Mouse (Mus musculus) forebrain, embryonic 11.5 days (tissue): Measurements from ENCODE around the gene Mob3b. TPM values are rescaled to one million over a fixed set of nuclear protein-coding genes. Genes with fewer than 3 reads are reported as not detected.

Experiments used
- ATAC-seq: fragments of 200-750 bp; cut with Nextera tagmentation; replicated peaks from 2 replicates; pipeline ENCODE4 v1.8.0; 2017; ENCODE audit warnings: moderate TSS enrichment; ENCODE audit not compliant: low FRiP score
- DNase-seq: peaks from one replicate; pipeline ENCODE4 v3.0.0-alpha.2; 2017; ENCODE audit warnings: low spot score
- H3K27ac ChIP-seq: fragments of 300-500 bp; sonication (generic); 2 replicates; pipeline ENCODE4 v1.5.1; 2014; ENCODE audit warnings: low read depth, low read length
- H3K27me3 ChIP-seq: fragments of 300-500 bp; sonication (generic); 2 replicates; pipeline ENCODE4 v1.6.1; 2014; ENCODE audit warnings: mild to moderate bottlenecking, low read length, mixed read lengths; ENCODE audit not compliant: control insufficient read depth, insufficient read depth
- H3K36me3 ChIP-seq: fragments of 300-500 bp; sonication (generic); 2 replicates; pipeline ENCODE4 v1.6.1; 2014; ENCODE audit warnings: mild to moderate bottlenecking, low read length, moderate library complexity, mixed read lengths; ENCODE audit not compliant: control insufficient read depth, insufficient read depth
- H3K4me1 ChIP-seq: fragments of 300-500 bp; sonication (generic); replicated peaks from 2 replicates; pipeline ENCODE4 v1.6.1; 2014; ENCODE audit warnings: low read length, mixed read lengths; ENCODE audit not compliant: control insufficient read depth, insufficient read depth
- H3K4me2 ChIP-seq: fragments of 300-500 bp; sonication (generic); 2 replicates; pipeline ENCODE4 v1.6.1; 2014; ENCODE audit warnings: low read depth, mild to moderate bottlenecking, low read length, moderate library complexity, mixed read lengths; ENCODE audit not compliant: severe bottlenecking
- H3K4me3 ChIP-seq: fragments of 300-500 bp; sonication (generic); 2 replicates; pipeline ENCODE4 v1.5.1; 2014; ENCODE audit warnings: low read depth, low read length
- H3K9ac ChIP-seq: fragments of 300-500 bp; sonication (generic); 2 replicates; pipeline ENCODE4 v1.6.1; 2014; ENCODE audit warnings: low read length
- H3K9me3 ChIP-seq: fragments of 300-500 bp; sonication (generic); 2 replicates; pipeline ENCODE4 v1.6.1; 2016; ENCODE audit warnings: low read length, mixed read lengths; ENCODE audit not compliant: control insufficient read depth
- WGBS: fragments of 180-500 bp; shearing (Covaris S2); extraction: QIAGEN DNeasy Blood & Tissue Kit; methylation state at CpG from one replicate; pipeline ENCODE4 v1.1.7; 2014; 5-methylcytosine and 5-hydroxymethylcytosine counted together
- polyA plus RNA-seq: library from polyadenylated mRNA; unstranded; fragments of >200 nt; fragmentation: Nextera tagmentation; extraction: Ambion mirVana; gene quantifications from 2 replicates; pipeline ENCODE4 v1.2.1, GENCODE M21; 2014

The Mob3b gene
- polyA plus RNA-seq, 1 experiment from 2014 or later: 18.9 TPM

GRCm38 (mm10) chr4:35099210-35099864 lies 57.9 kb downstream of the Mob3b start:
- peak; percentile 54 for ATAC-seq
- H3K9me3 ChIP-seq: no peaks in the 10 kb centered on the region
- H3K27me3 ChIP-seq: no peaks in the 10 kb centered on the region
- 0 out of 2 replicates have a peak overlapping the region, but pooled peaks have one; percentile 37 for H3K27ac ChIP-seq
- H3K9ac ChIP-seq: peak overlapping the region; percentile 29
- no peaks in the 10 kb centered on the region for H3K36me3 ChIP-seq
- peaks cover 15% of the 10 kb centered on the region for H3K4me1 ChIP-seq
- peak overlapping the region; percentile 61 for H3K4me2 ChIP-seq
- WGBS: 22% methylated on average over 17 of the region's 17 CpGs
- H3K4me3 ChIP-seq: peak overlapping the region; percentile 26
- peak; percentile 65 for DNase-seq

- Histone ChIP-seq H3K27me3 (no peaks in the 10 kb centered on the region), H3K27ac (no peak overlapping the region), H3K4me3 (no peak overlapping the region), H3K36me3 (no peaks in the 10 kb centered on the region), H3K4me2 (no peak overlapping the region), H3K4me1 (peaks cover 15% of the 10 kb centered on the region), H3K9ac (no peak overlapping the region), H3K9me3 (no peaks in the 10 kb centered on the region)
- DNase-seq (no peak), ATAC-seq (no peak)
- 83% methylated on average over 6 of the region's 6 CpGs for WGBS
Measured at GRCm38 (mm10) chr4:35098552-35098951, 58.7 kb downstream of the Mob3b start.

- Histone ChIP-seq H3K9ac (no peak overlapping the region), H3K36me3 (no peaks in the 10 kb centered on the region), H3K4me2 (no peak overlapping the region), H3K9me3 (no peaks in the 10 kb centered on the region), H3K4me3 (no peak overlapping the region), H3K4me1 (peaks cover 15% of the 10 kb centered on the region), H3K27ac (no peak overlapping the region), H3K27me3 (no peaks in the 10 kb centered on the region)
- 89% methylated on average over 28 of the region's 28 CpGs for WGBS
- no peak for ATAC-seq
- DNase-seq: no peak
Measured at GRCm38 (mm10) chr4:35096226-35097175, 60.8 kb downstream of the Mob3b start.

GRCm38 (mm10) chr4:35092457-35092856 lies 64.8 kb downstream of the Mob3b start:
- DNase-seq (no peak), ATAC-seq (no peak)
- Histone ChIP-seq H3K9me3 (no peaks in the 10 kb centered on the region), H3K36me3 (no peaks in the 10 kb centered on the region), H3K9ac (no peak overlapping the region), H3K27ac (no peak overlapping the region), H3K4me1 (no peaks in the 10 kb centered on the region), H3K4me2 (no peak overlapping the region), H3K27me3 (no peaks in the 10 kb centered on the region), H3K4me3 (no peak overlapping the region)
- 90% methylated on average over 3 of the region's 3 CpGs for WGBS

GRCm38 (mm10) chr4:35091157-35091784 lies 66.0 kb downstream of the Mob3b start:
- H3K9ac ChIP-seq: no peak overlapping the region
- H3K36me3 ChIP-seq: no peaks in the 10 kb centered on the region
- H3K9me3 ChIP-seq: no peaks in the 10 kb centered on the region
- WGBS: 93% methylated on average over 13 of the region's 13 CpGs
- H3K4me2 ChIP-seq: no peak overlapping the region
- H3K27ac ChIP-seq: no peak overlapping the region
- DNase-seq: no peak
- ATAC-seq: no peak
- no peaks in the 10 kb centered on the region for H3K4me1 ChIP-seq
- H3K27me3 ChIP-seq: no peaks in the 10 kb centered on the region
- no peak overlapping the region for H3K4me3 ChIP-seq

- Histone ChIP-seq H3K4me1 (no peaks in the 10 kb centered on the region), H3K4me3 (no peak overlapping the region), H3K27ac (no peak overlapping the region), H3K36me3 (no peaks in the 10 kb centered on the region), H3K4me2 (no peak overlapping the region), H3K9ac (no peak overlapping the region), H3K9me3 (no peaks in the 10 kb centered on the region), H3K27me3 (no peaks in the 10 kb centered on the region)
- WGBS: 86% methylated on average over 14 of the region's 14 CpGs
- DNase-seq (no peak), ATAC-seq (no peak)
Measured at GRCm38 (mm10) chr4:35089321-35090316, 67.7 kb downstream of the Mob3b start.

- no peak for ATAC-seq
- H3K4me3 ChIP-seq: no peak overlapping the region
- H3K27ac ChIP-seq: no peak overlapping the region
- no peak overlapping the region for H3K4me2 ChIP-seq
- no peaks in the 10 kb centered on the region for H3K27me3 ChIP-seq
- H3K4me1 ChIP-seq: no peaks in the 10 kb centered on the region
- H3K9ac ChIP-seq: no peak overlapping the region
- H3K9me3 ChIP-seq: no peaks in the 10 kb centered on the region
- no peak for DNase-seq
- 75% methylated on average over 7 of the region's 7 CpGs for WGBS
- H3K36me3 ChIP-seq: no peaks in the 10 kb centered on the region
Measured at GRCm38 (mm10) chr4:35086067-35086700, 71.1 kb downstream of the Mob3b start.
